Mouse (Mus musculus) kidney, embryonic 14.5 days (tissue): ENCODE measurements around the gene Hoxa2. TPM values are rescaled to one million over a fixed set of nuclear protein-coding genes. Genes with fewer than 3 reads are reported as not detected.

Source experiments
- ATAC-seq: fragments of 200-750 bp; cut with Nextera tagmentation; 2 replicates; pipeline ENCODE4 v1.8.0; 2017; ENCODE audit warnings: moderate number of reproducible peaks, mild to moderate bottlenecking, moderate TSS enrichment, moderate library complexity; ENCODE audit not compliant: low FRiP score, low TSS enrichment
- H3K27ac ChIP-seq: fragments of 300-500 bp; sonication (generic); 2 replicates; pipeline ENCODE4 v1.5.1; 2014; ENCODE audit warnings: low read depth, mild to moderate bottlenecking, low read length, moderate library complexity, mixed read lengths
- H3K27me3 ChIP-seq: fragments of 300-500 bp; sonication (generic); 2 replicates; pipeline ENCODE4 v1.6.1; 2014; ENCODE audit warnings: mild to moderate bottlenecking, low read length; ENCODE audit not compliant: control insufficient read depth, insufficient read depth
- H3K36me3 ChIP-seq: fragments of 300-500 bp; sonication (generic); 2 replicates; pipeline ENCODE4 v1.6.1; 2014; ENCODE audit warnings: low read length, mixed read lengths; ENCODE audit not compliant: control insufficient read depth, insufficient read depth
- H3K4me1 ChIP-seq: fragments of 300-500 bp; sonication (generic); 2 replicates; pipeline ENCODE4 v1.6.1; 2014; ENCODE audit warnings: low read length, mixed read lengths; ENCODE audit not compliant: control insufficient read depth, insufficient read depth
- H3K4me2 ChIP-seq: fragments of 300-500 bp; sonication (generic); replicated peaks from 2 replicates; pipeline ENCODE4 v1.6.1; 2014; ENCODE audit warnings: low read depth, mild to moderate bottlenecking, low read length
- H3K4me3 ChIP-seq: fragments of 300-500 bp; sonication (generic); 2 replicates; pipeline ENCODE4 v1.5.1; 2014; ENCODE audit warnings: mild to moderate bottlenecking, low read length
- H3K9ac ChIP-seq: fragments of 300-500 bp; sonication (generic); 2 replicates; pipeline ENCODE4 v1.6.1; 2014; ENCODE audit warnings: low read depth, mild to moderate bottlenecking, low read length, moderate library complexity
- H3K9me3 ChIP-seq: fragments of 300-500 bp; sonication (generic); 2 replicates; pipeline ENCODE4 v1.6.1; 2016; ENCODE audit warnings: low read length; ENCODE audit not compliant: control insufficient read depth
- WGBS: fragments of 180-500 bp; shearing (Covaris S2); extraction: QIAGEN DNeasy Blood & Tissue Kit; methylation state at CpG from one replicate; pipeline ENCODE4 v1.1.7; 2014; 5-methylcytosine and 5-hydroxymethylcytosine counted together
- polyA plus RNA-seq: library from polyadenylated mRNA; unstranded; fragments of >200 nt; fragmentation: Nextera tagmentation; extraction: Ambion mirVana; gene quantifications from 2 replicates; pipeline ENCODE4 v1.2.1, GENCODE M21; 2014

Gene Hoxa2
- polyA plus RNA-seq, 1 experiment from 2014 or later, result 4.7 TPM

GRCm38 (mm10) chr6:52166431-52167077 is 1.9 kb upstream of the Hoxa2 start:
- Histone ChIP-seq H3K4me3 (no peak overlapping the region; the same call in 1 of the 2 replicates), H3K36me3 (peaks cover 15% of the 10 kb centered on the region; the same call in 1 of the 2 replicates), H3K4me1 (peaks cover 88% of the 10 kb centered on the region), H3K27ac (peak overlapping the region; percentile 90), H3K4me2 (peak overlapping the region; percentile 19; the same call in 1 of the 2 replicates), H3K9ac (peak overlapping the region; percentile 32; the same call in 1 of the 2 replicates), H3K27me3 (no peaks in the 10 kb centered on the region; the same call in 1 of the 2 replicates), H3K9me3 (no peaks in the 10 kb centered on the region)
- no peak for ATAC-seq
- WGBS, result 20% methylated on average over 4 of the region's 4 CpGs

- ATAC-seq, result no peak
- Histone ChIP-seq H3K27ac (peak overlapping the region; percentile 88), H3K9me3 (no peaks in the 10 kb centered on the region), H3K4me1 (peaks cover 85% of the 10 kb centered on the region), H3K4me3 (peak overlapping the region; percentile 38; the same call in 1 of the 2 replicates), H3K27me3 (no peaks in the 10 kb centered on the region; the same call in 1 of the 2 replicates), H3K4me2 (peak overlapping the region; percentile 76), H3K36me3 (peaks cover 10% of the 10 kb centered on the region; the same call in 1 of the 2 replicates), H3K9ac (peak overlapping the region; percentile 59)
- 5% methylated on average over 28 of the region's 28 CpGs for WGBS
Measured at GRCm38 (mm10) chr6:52165441-52166370, 1.1 kb upstream of the Hoxa2 start.

DNA sequence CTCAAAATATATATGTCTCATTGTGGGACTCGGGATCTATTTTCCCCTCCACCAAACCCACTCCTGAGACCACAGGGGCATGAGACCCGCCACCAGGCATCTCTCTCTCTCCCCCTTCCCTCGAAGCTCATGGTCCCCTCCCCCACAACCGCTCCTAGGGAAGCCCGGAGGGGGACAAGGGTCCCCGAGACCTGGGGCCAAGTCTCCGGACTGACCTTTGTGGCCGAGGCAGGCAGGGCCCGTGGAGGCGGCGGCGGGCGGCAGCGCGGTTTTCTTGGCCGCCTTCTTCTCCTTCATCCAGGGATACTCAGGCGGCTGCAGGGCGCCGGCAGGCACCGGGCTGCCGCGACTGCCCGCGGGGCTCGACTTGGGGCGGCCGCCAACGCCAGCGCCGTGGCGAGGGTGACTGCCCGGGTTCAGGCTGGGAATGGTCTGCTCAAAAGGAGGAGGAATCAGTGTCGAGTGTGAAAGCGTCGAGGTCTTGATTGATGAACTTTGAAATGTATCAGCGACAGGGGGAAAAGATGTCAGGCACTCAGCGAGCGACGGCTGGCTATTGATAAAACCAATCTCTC is 493 bp downstream of the Hoxa2 start:
- peaks cover 87% of the 10 kb centered on the region for H3K4me1 ChIP-seq
- H3K27ac ChIP-seq, result peak overlapping the region; percentile 88
- under 1% methylated on average over 38 of the region's 39 CpGs for WGBS
- H3K9me3 ChIP-seq, result no peaks in the 10 kb centered on the region
- no peaks in the 10 kb centered on the region; the same call in 1 of the 2 replicates for H3K27me3 ChIP-seq
- peak overlapping the region; percentile 76 for H3K4me2 ChIP-seq
- H3K9ac ChIP-seq, result peak overlapping the region; percentile 72
- no peaks in the 10 kb centered on the region for H3K36me3 ChIP-seq
- H3K4me3 ChIP-seq, result peak overlapping the region; percentile 38
- no peak for ATAC-seq

- peak overlapping the region; percentile 38 for H3K4me3 ChIP-seq
- H3K9ac ChIP-seq, result peak overlapping the region; percentile 72
- peak overlapping the region; percentile 88 for H3K27ac ChIP-seq
- H3K9me3 ChIP-seq, result no peaks in the 10 kb centered on the region
- H3K4me2 ChIP-seq, result peak overlapping the region; percentile 76
- no peak for ATAC-seq
- no peaks in the 10 kb centered on the region; the same call in 1 of the 2 replicates for H3K27me3 ChIP-seq
- H3K36me3 ChIP-seq, result no peaks in the 10 kb centered on the region
- H3K4me1 ChIP-seq, result peaks cover 86% of the 10 kb centered on the region
- WGBS, result 11% methylated on average over 17 of the region's 17 CpGs
Measured at GRCm38 (mm10) chr6:52163366-52164031, 1.1 kb downstream of the Hoxa2 start.

DNA sequence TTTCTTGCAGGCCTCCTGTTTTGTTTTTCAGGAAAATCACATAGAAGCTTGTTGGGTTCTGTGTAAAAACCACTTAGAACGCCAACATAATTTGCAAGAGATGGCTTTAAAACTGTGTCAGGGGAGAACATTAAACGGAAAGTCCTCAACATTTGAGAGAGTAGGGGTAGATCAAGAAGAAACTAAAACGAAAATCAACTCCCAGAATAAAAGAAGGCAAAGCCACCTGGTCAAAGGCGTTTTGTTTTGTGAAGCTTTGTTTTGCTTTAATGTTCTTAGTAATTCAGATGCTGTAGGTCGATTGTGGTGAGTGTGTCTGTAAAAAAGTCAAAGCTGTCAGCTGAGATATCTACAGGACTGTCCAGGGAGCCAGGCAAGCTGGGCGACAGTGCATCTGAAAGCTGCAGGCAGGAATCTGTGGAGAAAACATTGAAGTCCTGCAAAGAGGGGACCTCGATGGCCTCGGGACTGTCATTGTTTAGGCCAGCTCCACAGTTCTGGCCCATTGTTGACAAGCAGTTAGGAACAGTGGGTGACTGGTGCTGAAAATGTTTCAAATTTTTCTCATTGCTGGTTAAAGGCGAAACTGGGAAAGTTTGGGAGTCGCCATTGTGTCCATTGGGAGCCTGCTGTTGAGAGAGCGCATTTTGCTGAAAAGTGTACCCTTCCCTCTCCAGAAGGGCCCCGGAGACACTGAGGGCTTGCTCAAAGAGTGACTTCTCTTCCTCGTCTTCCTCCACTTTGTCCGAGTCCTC is 1.8 kb downstream of the Hoxa2 start:
- peak overlapping the region; percentile 76 for H3K4me2 ChIP-seq
- H3K27me3 ChIP-seq, result no peaks in the 10 kb centered on the region; the same call in 1 of the 2 replicates
- H3K36me3 ChIP-seq, result no peaks in the 10 kb centered on the region
- peak overlapping the region; percentile 38 for H3K4me3 ChIP-seq
- ATAC-seq, result no peak
- no peaks in the 10 kb centered on the region for H3K9me3 ChIP-seq
- H3K27ac ChIP-seq, result peak overlapping the region; percentile 88; the same call in 1 of the 2 replicates
- WGBS, result 26% methylated on average over 14 of the region's 14 CpGs
- peaks cover 79% of the 10 kb centered on the region for H3K4me1 ChIP-seq
- H3K9ac ChIP-seq, result peak overlapping the region; percentile 72; the same call in 1 of the 2 replicates

GRCm38 (mm10) chr6:52162093-52162380 is 2.6 kb downstream of the Hoxa2 start:
- no peak overlapping the region; the same call in 1 of the 2 replicates for H3K4me2 ChIP-seq
- H3K27ac ChIP-seq, result no peak overlapping the region
- 25% methylated on average over 1 of the region's 1 CpGs for WGBS
- H3K4me3 ChIP-seq, result no peak overlapping the region
- peaks cover 4% of the 10 kb centered on the region; the same call in 1 of the 2 replicates for H3K27me3 ChIP-seq
- H3K9me3 ChIP-seq, result no peaks in the 10 kb centered on the region
- peaks cover 71% of the 10 kb centered on the region for H3K4me1 ChIP-seq
- H3K9ac ChIP-seq, result no peak overlapping the region
- no peak for ATAC-seq
- H3K36me3 ChIP-seq, result no peaks in the 10 kb centered on the region

DNA sequence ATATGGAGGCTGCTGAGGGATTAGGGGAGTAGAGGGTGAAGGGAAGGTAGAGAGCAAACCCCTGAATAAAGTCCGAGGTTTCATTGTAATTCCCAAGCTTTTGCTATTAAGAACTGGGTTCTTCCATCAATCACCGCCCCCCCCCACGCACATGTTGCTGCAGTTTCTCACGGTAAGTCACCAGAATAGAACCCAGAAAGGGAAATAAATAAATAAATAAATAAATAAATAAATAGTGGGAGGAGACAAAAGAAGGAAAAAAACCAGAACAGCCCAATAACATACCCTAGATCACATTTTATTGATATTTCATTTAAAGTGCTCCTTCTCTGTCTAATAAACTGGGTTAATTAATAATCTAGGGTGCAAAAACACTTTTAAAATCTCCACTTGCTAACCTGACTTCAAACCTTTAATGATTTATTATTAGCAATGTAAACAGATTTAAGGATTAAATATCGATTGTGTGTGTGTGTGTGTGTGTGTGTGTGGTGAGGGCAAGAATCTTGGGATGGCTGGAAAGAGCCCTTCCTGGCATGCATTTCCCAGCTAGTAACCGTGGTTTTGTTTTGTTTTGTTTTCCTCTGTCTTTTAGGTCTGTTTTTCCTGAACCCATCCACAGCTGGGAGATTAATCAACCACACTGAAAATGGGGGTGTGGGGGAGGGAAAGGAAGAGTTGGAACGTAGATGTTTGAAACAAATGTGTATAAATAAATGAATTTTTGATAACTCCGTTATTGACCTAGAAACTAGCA is 3.1 kb downstream of the Hoxa2 start:
- H3K27ac ChIP-seq, result peak overlapping the region; percentile 94
- H3K9me3 ChIP-seq, result no peaks in the 10 kb centered on the region
- H3K4me3 ChIP-seq, result peak overlapping the region; percentile 66; the same call in 1 of the 2 replicates
- H3K36me3 ChIP-seq, result no peaks in the 10 kb centered on the region
- WGBS, result 7% methylated on average over 8 of the region's 8 CpGs
- H3K4me1 ChIP-seq, result peaks cover 66% of the 10 kb centered on the region
- H3K4me2 ChIP-seq, result peak overlapping the region; percentile 82
- 0 out of 2 replicates have a peak overlapping the region, but pooled peaks have one; percentile 40 for H3K9ac ChIP-seq
- no peak for ATAC-seq
- peaks cover 8% of the 10 kb centered on the region for H3K27me3 ChIP-seq
